Mouse (Mus musculus) midbrain, embryonic 14.5 days (tissue): ENCODE measurements at regions not wholly inside any gene's neighbourhood (a gene's known extent, or its start where the extent isn't known, plus 50 kb on each side); places are given as distances from the start of the nearest gene placed in this dataset.

Experiments used
- ATAC-seq: fragments of 200-750 bp; cut with Nextera tagmentation; 2 replicates; pipeline ENCODE4 v1.8.0; 2017; ENCODE audit warnings: moderate number of reproducible peaks, moderate library complexity; ENCODE audit not compliant: low FRiP score, low TSS enrichment
- DNase-seq: peaks from one replicate; pipeline ENCODE4 v3.0.0-alpha.2; 2015
- H3K27ac ChIP-seq: fragments of 300-500 bp; sonication (generic); replicated peaks from 2 replicates; pipeline ENCODE4 v1.5.1; 2014; ENCODE audit warnings: mild to moderate bottlenecking, low read depth, low read length, moderate library complexity
- H3K27me3 ChIP-seq: fragments of 300-500 bp; sonication (generic); 2 replicates; pipeline ENCODE4 v1.6.1; 2014; ENCODE audit warnings: low read length, control low read depth, mixed read lengths; ENCODE audit not compliant: control insufficient read depth, insufficient read depth
- H3K36me3 ChIP-seq: fragments of 300-500 bp; sonication (generic); 2 replicates; pipeline ENCODE4 v1.6.1; 2014; ENCODE audit warnings: low read length, control low read depth; ENCODE audit not compliant: control insufficient read depth, insufficient read depth
- H3K4me1 ChIP-seq: fragments of 300-500 bp; sonication (generic); 2 replicates; pipeline ENCODE4 v1.6.1; 2014; ENCODE audit warnings: mild to moderate bottlenecking, antibody characterized with exemption, low read length, control low read depth; ENCODE audit not compliant: control insufficient read depth, insufficient read depth
- H3K4me2 ChIP-seq: fragments of 300-500 bp; sonication (generic); 2 replicates; pipeline ENCODE4 v1.6.1; 2014; ENCODE audit warnings: mild to moderate bottlenecking, low read length, moderate library complexity
- H3K4me3 ChIP-seq: fragments of 300-500 bp; sonication (generic); replicated peaks from 2 replicates; pipeline ENCODE4 v1.5.1; 2014; ENCODE audit warnings: low read depth, low read length
- H3K9ac ChIP-seq: fragments of 300-500 bp; sonication (generic); replicated peaks from 2 replicates; pipeline ENCODE4 v1.6.1; 2014; ENCODE audit warnings: mild to moderate bottlenecking, low read length, moderate library complexity
- H3K9me3 ChIP-seq: fragments of 300-500 bp; sonication (generic); 2 replicates; pipeline ENCODE4 v1.6.1; 2016; ENCODE audit warnings: low read length, control low read depth, mixed read lengths; ENCODE audit not compliant: control insufficient read depth
- WGBS: fragments of 180-500 bp; shearing (Covaris S2); extraction: QIAGEN DNeasy Blood & Tissue Kit; methylation state at CpG from one replicate; pipeline ENCODE4 v1.1.7; 2014; 5-methylcytosine and 5-hydroxymethylcytosine counted together

DNA sequence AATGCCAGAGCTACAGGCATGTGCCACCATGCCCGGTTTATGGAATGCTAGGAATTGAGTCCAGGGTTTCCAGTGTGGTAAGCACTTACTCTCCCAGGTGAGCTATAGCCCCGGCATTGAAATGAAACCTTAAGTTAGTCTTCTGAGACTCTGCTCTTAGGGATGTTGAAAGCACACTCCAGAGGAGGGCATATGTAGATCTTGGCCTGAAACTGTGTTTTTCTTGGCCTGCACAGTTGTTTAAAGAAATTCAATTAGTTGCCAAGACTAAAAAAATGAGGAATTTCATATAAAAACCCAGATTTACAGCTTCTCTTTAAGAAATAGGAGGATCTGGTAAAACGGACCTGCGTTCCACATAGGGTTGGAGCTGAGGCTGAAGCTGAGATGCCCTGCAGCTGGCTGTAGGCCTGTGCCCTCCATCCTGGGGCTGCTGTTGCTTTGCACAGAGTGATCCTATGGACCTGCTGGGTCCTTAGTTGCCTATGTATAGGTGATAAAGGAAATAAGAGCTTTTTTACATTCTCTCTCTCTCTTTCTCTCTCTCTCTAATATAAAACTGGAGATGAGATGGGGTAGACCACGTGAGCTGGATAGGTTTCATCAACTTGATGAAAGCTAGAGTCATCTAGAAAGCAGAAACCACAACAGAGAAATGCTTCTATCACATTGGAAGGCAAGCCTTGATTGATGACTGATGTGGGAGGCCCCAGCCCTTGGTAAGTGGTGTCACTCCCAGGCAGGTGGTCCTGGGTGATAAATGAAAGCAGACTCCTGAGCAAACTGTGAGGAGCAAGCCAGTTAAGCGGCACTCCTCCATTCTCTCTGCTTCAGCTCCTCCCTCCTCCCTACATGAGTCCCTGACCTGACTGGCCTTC, 168.6 kb downstream of the Pten start:
- Histone ChIP-seq H3K4me1 (no peaks in the 10 kb centered on the region), H3K9ac (no peak overlapping the region), H3K9me3 (no peaks in the 10 kb centered on the region), H3K27me3 (no peaks in the 10 kb centered on the region), H3K4me2 (no peak overlapping the region), H3K36me3 (no peaks in the 10 kb centered on the region), H3K4me3 (no peak overlapping the region), H3K27ac (no peak overlapping the region)
- ATAC-seq (no peak), DNase-seq (no peak)
- WGBS, result 85% methylated on average over 6 of the region's 6 CpGs

DNA sequence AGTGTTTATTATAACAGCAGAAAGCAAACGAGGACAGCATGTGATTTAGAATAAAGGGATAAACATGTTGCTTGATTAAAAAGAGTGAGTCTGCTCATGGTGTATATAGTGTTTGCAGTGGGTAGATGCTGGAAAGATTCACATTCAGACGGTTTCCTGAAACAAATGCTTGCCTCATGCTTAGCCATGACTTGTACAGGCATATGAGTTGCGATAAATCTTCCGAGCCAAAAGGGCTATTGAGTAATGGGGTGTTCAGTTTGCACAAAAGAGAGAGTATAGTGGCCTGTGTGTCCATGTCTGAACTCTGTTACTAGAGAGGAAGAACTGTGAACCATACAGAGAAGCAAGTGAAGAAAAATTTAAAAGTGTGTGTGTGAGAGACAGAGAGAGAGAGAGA, 169.3 kb downstream of the Pten start:
- H3K9ac ChIP-seq, result no peak overlapping the region
- H3K36me3 ChIP-seq, result no peaks in the 10 kb centered on the region
- WGBS, result 91% methylated on average over 4 of the region's 4 CpGs
- no peak for DNase-seq
- H3K4me3 ChIP-seq, result no peak overlapping the region
- ATAC-seq, result no peak
- no peaks in the 10 kb centered on the region for H3K27me3 ChIP-seq
- H3K4me2 ChIP-seq, result no peak overlapping the region
- no peaks in the 10 kb centered on the region for H3K9me3 ChIP-seq
- H3K4me1 ChIP-seq, result no peaks in the 10 kb centered on the region
- no peak overlapping the region for H3K27ac ChIP-seq

DNA sequence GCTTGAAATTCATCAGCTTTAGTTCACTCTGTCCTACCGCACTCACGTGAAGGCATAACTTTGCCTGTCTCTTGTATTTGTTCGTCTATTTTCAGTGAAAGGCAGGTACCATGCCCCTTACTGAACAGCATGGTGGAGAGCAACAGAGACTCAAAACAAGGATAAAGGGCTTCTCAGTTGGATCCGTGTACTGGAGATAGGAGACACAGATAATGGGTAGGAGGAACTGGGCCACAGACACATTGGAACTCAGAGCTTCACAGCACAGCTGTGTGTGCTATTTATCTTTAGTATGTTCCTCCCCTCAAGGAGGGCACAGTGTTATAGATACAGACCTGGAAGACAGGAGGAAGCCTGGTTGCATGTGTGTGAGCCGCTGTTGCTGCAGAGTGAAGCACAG, 176.4 kb downstream of the Pten start:
- Histone ChIP-seq H3K27ac (no peak overlapping the region), H3K4me1 (no peaks in the 10 kb centered on the region), H3K27me3 (no peaks in the 10 kb centered on the region), H3K36me3 (no peaks in the 10 kb centered on the region), H3K9me3 (no peaks in the 10 kb centered on the region), H3K4me2 (no peak overlapping the region), H3K9ac (no peak overlapping the region), H3K4me3 (no peak overlapping the region)
- whole genome bisulfite sequencing, result 92% methylated on average over 5 of the region's 5 CpGs
- ATAC-seq (no peak), DNase-seq (no peak)

DNA sequence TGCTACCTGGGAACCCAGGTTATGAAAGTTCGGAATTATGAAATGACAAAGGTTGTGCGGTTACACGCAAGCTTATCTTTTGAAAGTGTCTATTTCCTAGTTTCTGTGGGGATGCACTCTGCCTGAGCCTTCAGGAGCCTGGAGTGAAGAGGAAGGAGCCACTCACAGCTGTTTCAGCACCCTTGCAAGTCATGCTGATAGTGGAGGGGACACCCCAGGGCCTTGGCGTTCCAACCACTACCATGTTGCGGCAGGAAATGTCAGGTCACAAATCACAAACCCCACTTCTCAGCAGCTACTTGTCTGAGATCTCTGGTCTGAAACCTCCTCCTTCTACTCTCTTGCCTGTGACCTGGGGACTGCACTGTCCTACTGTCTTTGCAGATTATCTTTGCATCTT, 178.3 kb downstream of the Pten start:
- H3K27ac ChIP-seq, result no peak overlapping the region
- H3K27me3 ChIP-seq, result no peaks in the 10 kb centered on the region
- no peaks in the 10 kb centered on the region for H3K9me3 ChIP-seq
- WGBS, result 95% methylated on average over 5 of the region's 5 CpGs
- DNase-seq (no peak), ATAC-seq (no peak)
- no peak overlapping the region for H3K9ac ChIP-seq
- no peaks in the 10 kb centered on the region for H3K4me1 ChIP-seq
- no peak overlapping the region for H3K4me3 ChIP-seq
- H3K4me2 ChIP-seq, result no peak overlapping the region
- H3K36me3 ChIP-seq, result no peaks in the 10 kb centered on the region

- H3K4me1 ChIP-seq, result no peaks in the 10 kb centered on the region
- DNase-seq, result no peak
- H3K9me3 ChIP-seq, result no peaks in the 10 kb centered on the region
- 77% methylated on average over 6 of the region's 6 CpGs for WGBS
- no peaks in the 10 kb centered on the region for H3K27me3 ChIP-seq
- no peak overlapping the region for H3K27ac ChIP-seq
- H3K4me2 ChIP-seq, result no peak overlapping the region
- no peaks in the 10 kb centered on the region for H3K36me3 ChIP-seq
- no peak for ATAC-seq
- H3K9ac ChIP-seq, result no peak overlapping the region
- no peak overlapping the region for H3K4me3 ChIP-seq
Observed at GRCm38 (mm10) chr19:32937591-32937990, 180.3 kb downstream of the Pten start.

DNA sequence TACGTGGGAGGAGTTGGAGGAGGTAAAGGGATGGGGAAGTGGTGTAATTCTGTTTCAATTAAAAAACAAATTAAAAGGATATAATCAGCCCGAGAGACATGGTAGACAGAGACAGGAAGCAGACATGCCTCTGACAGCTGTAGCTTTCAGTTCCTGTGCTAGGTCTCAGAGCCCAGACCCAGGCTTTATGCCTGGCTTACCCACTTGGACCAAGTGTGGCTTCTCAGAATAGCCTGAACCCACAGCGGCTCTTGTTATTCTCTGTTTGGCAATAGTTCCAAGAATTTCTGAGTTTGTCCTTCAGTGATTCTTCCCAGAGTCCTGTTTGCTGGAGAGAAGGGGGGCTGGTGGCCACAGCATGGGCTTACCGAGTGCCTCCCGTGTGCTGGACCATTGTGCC, 182.4 kb downstream of the Pten start:
- H3K9ac ChIP-seq, result no peak overlapping the region
- no peaks in the 10 kb centered on the region for H3K36me3 ChIP-seq
- 90% methylated on average over 5 of the region's 5 CpGs for WGBS
- H3K9me3 ChIP-seq, result no peaks in the 10 kb centered on the region
- H3K4me1 ChIP-seq, result no peaks in the 10 kb centered on the region
- ATAC-seq (no peak), DNase-seq (no peak)
- H3K27me3 ChIP-seq, result no peaks in the 10 kb centered on the region
- H3K27ac ChIP-seq, result no peak overlapping the region
- H3K4me3 ChIP-seq, result no peak overlapping the region
- H3K4me2 ChIP-seq, result no peak overlapping the region

GRCm38 (mm10) chr19:32940806-32941205, 183.5 kb downstream of the Pten start:
- ATAC-seq, result no peak
- Histone ChIP-seq H3K27me3 (no peaks in the 10 kb centered on the region), H3K4me3 (no peak overlapping the region), H3K4me2 (no peak overlapping the region), H3K4me1 (no peaks in the 10 kb centered on the region), H3K36me3 (no peaks in the 10 kb centered on the region), H3K9ac (no peak overlapping the region), H3K27ac (no peak overlapping the region), H3K9me3 (no peaks in the 10 kb centered on the region)
- WGBS, result 87% methylated on average over 6 of the region's 6 CpGs
- DNase-seq, result no peak

- no peaks in the 10 kb centered on the region for H3K36me3 ChIP-seq
- no peaks in the 10 kb centered on the region for H3K4me1 ChIP-seq
- no peak for ATAC-seq
- no peak overlapping the region for H3K27ac ChIP-seq
- no peak overlapping the region for H3K4me2 ChIP-seq
- H3K4me3 ChIP-seq, result no peak overlapping the region
- 84% methylated on average over 2 of the region's 2 CpGs for WGBS
- DNase-seq, result no peak
- no peaks in the 10 kb centered on the region for H3K9me3 ChIP-seq
- no peak overlapping the region for H3K9ac ChIP-seq
- H3K27me3 ChIP-seq, result no peaks in the 10 kb centered on the region
Observed at GRCm38 (mm10) chr19:32943594-32944230, 186.4 kb downstream of the Pten start.
